Mouse (Mus musculus): ENCODE data around the gene Ptp4a2.

- TF ChIP-seq CTCF (IDR thresholded peaks at IDR 0.05; ENCODE audit: low read depth, low read length) (no peak), TAL1 (conservative IDR thresholded peaks at IDR 0.05; ENCODE audit: low read depth, low read length) (no peak), GATA1 (IDR thresholded peaks at IDR 0.05; ENCODE audit: borderline replicate concordance, low read length) (no peak), GATA2 (IDR thresholded peaks at IDR 0.05; ENCODE audit: borderline replicate concordance, low read depth, low read length) (no peak)
These were observed 43.2 kb upstream of the Ptp4a2 start for GRCm38 (mm10) chr4:129767782-129768181.
